Mouse (Mus musculus): ENCODE results near the gene Kcnc2.
A peak's percentile ranks its signal among the peaks of the same experiment; 100 is the strongest.

Gene Kcnc2

DNA sequence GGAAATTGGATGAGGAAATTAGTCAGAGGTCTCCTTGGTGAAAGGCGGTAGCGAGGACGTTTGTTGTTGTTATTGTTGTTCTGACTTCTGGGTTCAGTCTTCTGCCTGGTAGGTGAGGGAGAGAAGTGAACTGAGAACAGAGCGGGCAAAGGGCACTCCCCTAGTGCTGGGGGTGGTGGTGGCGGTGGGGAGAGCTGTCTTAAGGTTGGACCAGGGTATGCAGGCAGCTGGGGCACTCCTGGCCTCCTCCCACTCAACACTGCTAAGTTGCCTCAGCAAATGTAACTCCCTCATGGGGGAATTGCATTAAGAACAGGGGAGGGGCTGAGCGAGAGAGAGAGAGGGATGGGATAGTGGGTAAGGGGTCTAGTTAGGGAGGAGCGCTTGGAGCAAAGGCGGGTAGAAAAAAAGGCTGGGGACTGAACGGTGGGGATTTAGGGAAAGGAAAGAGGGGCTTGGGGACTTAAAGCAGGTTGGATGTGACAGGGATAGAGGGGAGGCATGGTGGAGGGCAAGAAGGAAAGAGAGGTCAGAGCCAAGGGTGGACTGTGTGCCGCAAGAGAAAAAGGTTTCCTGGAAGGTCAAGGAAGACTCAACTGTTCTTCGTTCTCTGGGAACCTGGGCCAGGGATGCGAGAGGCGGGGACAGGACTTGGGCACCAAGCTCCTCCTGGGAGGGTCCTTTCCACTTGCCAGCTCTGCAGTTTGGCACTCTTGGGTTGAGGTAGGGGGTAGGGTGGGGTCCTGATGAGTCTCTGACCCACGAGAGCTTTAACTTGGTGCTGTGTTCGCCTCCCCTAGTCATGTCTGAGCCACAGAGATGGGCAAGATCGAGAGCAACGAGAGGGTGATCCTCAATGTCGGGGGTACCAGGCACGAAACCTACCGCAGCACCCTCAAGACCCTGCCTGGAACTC is at the start of gene Kcnc2:
Gene Kcnc2, plus strand, starts transcription at position 235 of the 916 bp plus-strand sequence.
- DNase-seq = peak; percentile 27 to 46

- no peak for DNase-seq
Observed at GRCm38 (mm10) chr10:112227073-112227472, 43.8 kb upstream of the Kcnc2 start.

DNA sequence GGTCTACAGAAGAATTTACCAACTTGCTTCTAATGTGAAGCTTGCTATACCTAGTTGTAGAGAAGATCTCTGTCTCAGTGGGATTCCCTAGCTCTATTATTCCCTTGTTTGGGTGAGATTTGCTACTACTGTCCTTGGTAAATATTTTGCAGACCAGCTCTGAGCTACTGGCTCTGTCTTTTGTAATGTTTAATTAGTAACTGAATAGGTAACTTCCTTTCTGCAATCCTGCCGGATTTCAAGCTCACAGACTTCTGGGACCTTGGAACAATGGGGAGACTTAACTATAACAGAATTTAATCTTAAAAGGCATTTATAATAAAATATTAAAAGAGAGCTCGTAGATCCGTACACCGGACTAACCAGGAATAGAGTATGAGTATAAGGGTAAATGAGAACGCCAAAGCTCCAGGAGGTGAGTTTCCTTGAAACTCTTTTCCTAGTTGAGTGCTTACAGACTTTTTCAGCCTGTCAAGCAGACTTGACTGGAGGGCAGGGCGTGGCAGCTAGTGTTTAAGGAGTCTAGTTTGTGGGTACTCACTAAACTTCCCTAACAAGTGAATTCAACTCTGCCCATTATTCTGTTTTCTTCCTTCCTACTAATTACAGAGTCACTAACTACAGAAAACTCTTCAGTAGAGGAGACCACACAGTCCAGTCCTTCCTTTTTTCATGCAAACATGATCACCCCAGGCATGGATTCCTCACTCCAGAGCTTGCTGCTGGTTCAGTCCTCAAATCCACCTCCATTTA is 41.7 kb upstream of the Kcnc2 start:
- DNase-seq = peak; percentile 40 to 61

GRCm38 (mm10) chr10:112232733-112233132 is 38.2 kb upstream of the Kcnc2 start:
- DNase-seq = peak in 1 of 2 experiments; percentile 13

GRCm38 (mm10) chr10:112235396-112235940 is 35.5 kb upstream of the Kcnc2 start:
- peak in 1 of 2 experiments; percentile 3 for DNase-seq

GRCm38 (mm10) chr10:112248273-112248672 is 22.6 kb upstream of the Kcnc2 start:
- no peak for DNase-seq

GRCm38 (mm10) chr10:112263467-112263866 is 7.5 kb upstream of the Kcnc2 start:
- no peak for DNase-seq

- no peak for DNase-seq
Observed at GRCm38 (mm10) chr10:112269481-112269880, 1.4 kb upstream of the Kcnc2 start.

DNA sequence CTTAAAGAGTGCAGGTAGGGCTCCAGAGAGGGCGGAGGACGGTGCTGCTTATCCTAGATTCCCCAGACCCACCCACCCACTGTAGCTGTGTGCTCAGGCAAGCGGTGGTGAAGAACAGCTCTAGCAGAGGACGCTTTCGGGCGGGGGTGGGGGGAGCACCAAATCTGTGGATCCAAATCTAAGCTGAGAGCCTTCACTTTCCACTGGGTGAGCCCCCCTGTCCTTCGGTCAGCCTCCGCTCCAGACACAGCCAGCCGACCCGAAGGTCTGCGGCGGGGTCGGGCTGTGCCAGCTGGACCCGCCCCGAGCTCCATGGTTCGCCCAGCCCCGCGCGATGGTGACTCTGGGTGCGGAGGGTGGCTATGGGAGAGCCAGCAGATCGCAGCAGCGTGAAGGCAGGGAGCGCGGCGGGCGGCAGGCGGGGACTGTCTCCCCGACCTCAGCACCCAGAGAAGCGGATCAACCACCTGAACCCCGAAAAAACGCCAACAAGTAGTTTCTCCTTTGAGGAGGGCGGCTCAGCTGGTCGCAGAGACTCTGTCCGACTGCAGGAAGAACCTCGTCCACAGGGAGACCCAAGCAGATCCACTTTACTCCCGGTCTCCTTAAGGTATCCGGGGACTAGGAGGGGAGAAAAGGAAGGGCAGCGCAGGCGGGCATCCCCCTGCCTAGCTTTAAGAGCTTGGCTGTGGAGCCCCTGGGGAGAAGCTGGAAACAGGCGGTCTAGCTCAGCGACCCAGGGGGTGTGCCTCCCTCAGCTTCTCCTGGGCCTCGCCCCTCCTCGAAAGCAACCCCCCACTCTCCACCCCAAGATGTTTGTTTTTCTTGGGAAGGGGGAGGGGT is 761 bp upstream of the Kcnc2 start:
- peak; percentile 50 to 67 for DNase-seq

GRCm38 (mm10) chr10:112271803-112272165 is 863 bp downstream of the Kcnc2 start:
- peak; percentile 41 to 49 for DNase-seq

DNA sequence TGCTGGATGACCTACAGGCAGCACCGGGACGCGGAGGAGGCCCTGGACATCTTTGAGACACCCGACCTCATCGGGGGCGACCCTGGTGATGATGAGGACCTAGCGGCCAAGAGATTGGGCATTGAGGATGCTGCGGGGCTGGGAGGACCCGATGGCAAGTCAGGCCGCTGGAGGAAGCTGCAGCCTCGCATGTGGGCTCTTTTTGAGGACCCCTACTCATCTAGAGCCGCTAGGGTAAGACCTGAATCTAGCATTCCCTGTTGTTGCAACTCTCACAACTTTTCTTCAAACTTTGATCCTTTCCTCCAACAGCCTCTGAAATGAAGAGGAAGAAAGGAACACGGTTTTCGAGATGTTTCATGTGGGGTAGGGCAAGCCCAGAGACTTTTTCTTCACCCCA is 1.2 kb downstream of the Kcnc2 start:
- peak in 1 of 2 experiments; percentile 8 for DNase-seq

DNA sequence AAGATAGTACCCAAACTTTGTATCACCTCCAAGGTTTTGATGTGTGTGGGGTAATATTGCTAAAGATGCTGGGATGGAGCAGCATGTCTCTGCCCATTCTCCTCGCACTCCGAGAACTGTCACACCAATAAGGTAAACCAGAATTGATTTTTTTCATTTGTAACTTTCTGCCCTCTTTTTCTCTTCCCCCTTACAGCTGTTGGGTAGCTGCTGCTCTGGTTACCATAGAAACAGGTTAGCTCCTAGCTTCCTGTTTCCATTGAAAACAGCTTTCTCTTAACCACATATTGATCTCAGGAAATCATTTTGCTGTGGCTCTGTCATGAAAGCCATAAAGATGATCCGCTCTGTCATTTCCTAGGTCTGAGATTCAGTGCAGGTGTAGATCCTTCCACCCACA is 7.1 kb downstream of the Kcnc2 start:
- no peak for DNase-seq

DNA sequence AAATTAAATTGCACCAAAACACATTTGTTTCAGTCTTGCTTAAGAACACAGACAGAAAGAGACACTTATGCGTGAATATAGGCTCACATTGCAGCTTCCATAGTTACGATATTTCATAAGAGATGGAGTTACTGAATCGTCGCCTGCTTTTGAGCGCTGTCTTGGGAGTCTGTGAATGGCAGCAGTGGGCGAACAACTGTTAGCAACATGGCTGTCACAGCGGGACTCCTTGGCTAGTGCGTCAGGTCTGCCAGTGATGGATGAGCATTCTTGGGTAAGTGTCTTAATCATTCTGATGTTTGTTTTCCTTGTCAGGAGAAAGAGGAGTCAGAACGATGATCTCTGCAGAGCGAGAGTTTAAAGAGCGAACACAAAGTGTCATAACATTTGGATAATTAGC is 44.2 kb downstream of the Kcnc2 start:
- no peak for DNase-seq

GRCm38 (mm10) chr10:112317783-112318182 is 46.9 kb downstream of the Kcnc2 start:
- no peak for DNase-seq

GRCm38 (mm10) chr10:112357669-112358362 is 86.9 kb downstream of the Kcnc2 start:
- DNase-seq = no peak

GRCm38 (mm10) chr10:112358363-112358704 is 87.4 kb downstream of the Kcnc2 start:
- DNase-seq = no peak

DNA sequence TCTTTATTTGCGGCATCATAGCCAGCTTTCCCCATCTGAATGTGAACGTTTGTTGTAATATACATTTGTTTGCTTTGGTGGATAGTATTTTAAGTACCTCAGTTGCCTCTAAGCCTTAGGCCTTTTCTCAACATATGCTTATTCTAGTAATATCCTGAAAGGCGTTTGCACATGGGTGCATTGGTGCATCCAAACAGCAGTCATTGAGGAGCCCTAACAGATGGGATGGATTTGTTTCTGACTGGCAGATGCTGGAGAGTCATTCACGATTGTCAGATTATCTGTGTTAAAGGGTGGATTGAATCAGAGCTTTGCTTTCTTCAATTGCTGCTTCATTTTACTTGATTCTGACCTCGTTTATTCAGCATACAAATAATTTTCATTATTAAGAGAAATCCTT is 89.8 kb downstream of the Kcnc2 start:
- no peak for DNase-seq

DNA sequence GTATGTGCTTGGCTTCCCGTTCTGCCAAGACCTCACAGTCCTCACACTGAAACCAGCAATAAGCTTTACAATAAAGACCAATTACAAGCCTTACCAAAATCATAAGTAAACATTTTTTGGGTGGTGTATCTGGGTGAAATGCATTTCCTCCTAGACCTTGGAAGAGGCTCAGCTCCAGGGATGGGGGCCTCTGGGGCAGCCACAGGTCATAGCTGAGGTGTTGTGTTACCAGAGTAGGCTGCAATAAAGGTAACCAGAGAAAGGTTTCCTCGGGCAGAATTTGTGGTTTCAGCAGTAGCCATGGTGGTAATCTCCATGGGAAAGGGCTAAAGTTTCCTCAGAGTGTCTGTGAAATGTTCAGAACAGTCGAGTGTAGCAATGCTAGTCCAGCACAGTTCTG is 97.4 kb downstream of the Kcnc2 start:
- DNase-seq = no peak

GRCm38 (mm10) chr10:112377163-112377562 is 106.2 kb downstream of the Kcnc2 start:
- DNase-seq = no peak

- no peak for DNase-seq
Observed at GRCm38 (mm10) chr10:112378465-112378864, 107.5 kb downstream of the Kcnc2 start.

- no peak for DNase-seq
Observed at GRCm38 (mm10) chr10:112380590-112380989, 109.7 kb downstream of the Kcnc2 start.

GRCm38 (mm10) chr10:112394399-112394970 is 123.6 kb downstream of the Kcnc2 start:
- DNase-seq = no peak

Data from kidney, postnatal 4 days (tissue).